Mouse (Mus musculus): ENCODE measurements around the gene Zfp277.

Zfp277 gene

GRCm38 (mm10) chr12:40445648-40446449, at the start of gene Zfp277, which contains the start of gene Dock4:
Gene Zfp277 (minus strand): TSS chr12:40445902.
Gene Dock4 (plus strand): TSS chr12:40445952.
- DNase-seq (ENCODE audit: low read depth, low spot score), result peak; percentile 99

GRCm38 (mm10) chr12:40486047-40486837, 40.5 kb upstream of the Zfp277 start:
- no peak for DNase-seq (ENCODE audit: low read depth, low spot score)

GRCm38 (mm10) chr12:40485210-40485609, 39.5 kb upstream of the Zfp277 start:
- no peak for DNase-seq (ENCODE audit: low read depth, low spot score)

DNA sequence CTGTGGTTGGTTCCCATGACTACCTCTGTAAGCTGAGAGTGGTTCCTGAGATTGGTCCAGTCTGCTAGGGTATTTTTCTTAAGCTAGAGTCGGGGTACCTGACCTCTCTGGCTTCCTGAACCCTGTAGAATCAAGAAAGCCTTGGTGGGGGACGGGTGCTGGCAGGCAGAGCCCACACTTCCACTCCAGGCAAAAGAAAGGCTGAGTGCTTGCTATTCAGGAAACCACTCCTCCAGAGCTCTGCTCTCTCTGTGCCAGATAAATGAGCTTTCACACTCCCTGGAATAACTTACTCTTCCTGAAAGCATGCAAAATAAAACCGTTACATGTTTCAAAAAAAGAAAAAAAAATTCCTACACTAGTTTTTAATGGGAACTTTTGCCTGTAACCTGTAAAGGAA, 38.5 kb upstream of the Zfp277 start:
- DNase-seq (ENCODE audit: low read depth, low spot score), result no peak

DNA sequence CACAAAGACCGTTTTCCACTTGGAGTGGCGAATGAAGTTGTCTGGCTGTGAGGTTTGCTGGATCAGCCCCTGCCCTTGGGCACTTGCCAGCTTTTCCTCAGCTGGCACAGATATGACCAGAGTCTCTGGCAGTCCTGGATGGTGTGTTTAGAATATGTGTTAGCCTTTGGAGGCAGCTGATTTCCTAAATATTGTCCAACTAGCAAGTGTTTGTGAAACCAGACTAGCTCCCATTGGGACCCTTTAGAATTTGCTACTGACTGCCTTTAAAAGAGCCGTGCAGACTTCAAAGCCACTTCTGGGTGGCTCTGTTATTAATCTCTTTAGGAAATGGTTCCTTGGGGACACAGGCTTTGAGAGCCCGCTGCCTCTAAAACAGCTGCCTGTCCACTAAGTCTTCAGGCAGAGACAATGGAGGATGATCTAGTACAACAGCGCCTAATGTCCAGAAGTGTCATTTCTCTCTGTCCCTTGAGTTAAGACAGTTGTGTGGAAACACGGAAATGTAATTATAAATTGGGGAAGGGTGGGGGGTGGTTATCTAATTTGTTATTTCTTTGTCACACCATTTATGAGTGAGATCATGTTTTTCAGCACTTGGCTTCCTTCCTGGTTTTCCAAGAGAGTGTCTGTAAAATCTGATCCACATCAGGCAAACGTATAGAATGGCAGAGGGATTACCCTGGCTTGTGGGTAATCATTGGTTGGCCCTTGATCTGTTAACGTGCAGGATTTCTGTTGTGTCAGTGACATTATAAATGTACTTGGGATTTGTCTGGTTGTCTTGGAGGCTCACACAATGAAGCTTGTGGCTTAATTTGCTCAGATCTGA, 32.1 kb upstream of the Zfp277 start:
- no peak for DNase-seq (ENCODE audit: low read depth, low spot score)

GRCm38 (mm10) chr12:40473709-40474108, 28.0 kb upstream of the Zfp277 start:
- DNase-seq (ENCODE audit: low read depth, low spot score), result no peak

DNA sequence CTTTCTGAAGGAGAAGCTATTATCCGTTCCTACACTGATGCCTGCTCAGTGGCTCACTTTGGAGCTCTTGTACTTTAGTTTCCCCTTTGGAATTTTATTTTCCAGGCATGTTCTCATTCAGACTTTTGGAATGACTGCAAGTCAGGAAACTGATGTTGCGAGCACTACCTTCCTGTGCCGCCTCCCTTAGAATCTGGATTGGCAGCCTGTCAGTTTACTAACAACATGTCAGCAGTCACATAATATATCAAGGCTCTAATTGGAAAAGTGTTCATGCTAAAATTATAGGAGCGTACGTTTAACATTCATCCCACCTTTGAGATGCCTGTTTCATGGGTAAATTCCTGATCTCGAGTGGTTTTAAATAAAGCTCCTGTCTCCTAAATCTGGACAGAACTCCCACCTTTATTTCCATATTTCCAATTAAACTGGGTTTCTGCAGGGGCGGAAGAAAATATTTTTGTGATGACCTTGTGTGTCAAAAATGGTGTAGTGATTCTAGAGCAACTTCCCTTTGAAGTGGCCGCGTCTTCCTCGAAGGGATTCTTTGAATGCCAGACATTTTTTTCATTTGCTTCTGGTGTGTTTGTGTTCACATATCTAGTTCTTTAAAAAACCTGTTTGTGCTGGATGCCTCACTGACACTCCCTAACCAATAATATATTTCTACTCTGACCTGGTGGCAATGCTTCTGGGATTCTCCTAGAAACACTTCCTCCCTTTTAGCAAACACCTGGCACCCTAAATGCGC, 26.1 kb upstream of the Zfp277 start:
- no peak for DNase-seq (ENCODE audit: low read depth, low spot score)

- no peak for DNase-seq (ENCODE audit: low read depth, low spot score)
These were observed 23.3 kb upstream of the Zfp277 start for GRCm38 (mm10) chr12:40469009-40469408.

DNA sequence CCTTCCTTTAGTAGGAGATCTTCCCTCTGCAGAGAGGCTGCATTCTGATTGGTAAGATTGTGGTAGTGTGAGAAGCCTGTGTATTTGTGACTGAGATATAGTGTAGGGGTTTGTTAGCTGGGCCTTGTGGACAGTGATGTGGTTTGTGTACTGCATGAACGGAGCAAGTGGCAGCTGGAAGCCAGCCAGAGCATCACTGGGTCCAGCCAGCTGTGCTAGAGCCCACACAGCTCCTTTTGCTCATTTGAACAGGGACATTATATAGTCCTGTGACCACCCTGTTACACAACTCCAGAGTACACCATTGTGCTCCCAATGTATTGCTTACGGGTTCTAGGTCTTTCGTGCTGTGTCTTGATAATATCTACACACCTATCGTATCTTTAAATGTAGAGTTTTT, 22.5 kb upstream of the Zfp277 start:
- DNase-seq (ENCODE audit: low read depth, low spot score), result no peak

DNA sequence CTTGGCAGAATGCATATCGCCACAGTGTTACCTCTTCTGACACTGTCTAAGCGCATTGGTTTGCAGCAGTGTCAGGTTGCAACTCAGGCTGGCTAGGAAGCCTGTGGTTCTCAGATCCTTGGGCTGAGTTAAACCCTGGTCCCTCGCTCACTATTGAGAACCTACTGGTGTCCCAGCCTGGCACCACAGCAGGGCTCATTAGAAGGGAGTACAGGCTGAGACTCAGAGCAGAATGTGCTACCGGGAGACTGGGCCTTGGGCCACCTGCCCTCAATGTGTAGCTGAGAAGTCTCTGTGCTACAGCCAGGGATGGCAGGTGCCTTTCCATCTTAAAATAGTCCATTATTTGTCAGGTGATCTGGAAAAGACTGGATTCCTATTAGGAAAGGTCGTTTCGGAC, 18.6 kb upstream of the Zfp277 start:
- no peak for DNase-seq (ENCODE audit: low read depth, low spot score)

DNA sequence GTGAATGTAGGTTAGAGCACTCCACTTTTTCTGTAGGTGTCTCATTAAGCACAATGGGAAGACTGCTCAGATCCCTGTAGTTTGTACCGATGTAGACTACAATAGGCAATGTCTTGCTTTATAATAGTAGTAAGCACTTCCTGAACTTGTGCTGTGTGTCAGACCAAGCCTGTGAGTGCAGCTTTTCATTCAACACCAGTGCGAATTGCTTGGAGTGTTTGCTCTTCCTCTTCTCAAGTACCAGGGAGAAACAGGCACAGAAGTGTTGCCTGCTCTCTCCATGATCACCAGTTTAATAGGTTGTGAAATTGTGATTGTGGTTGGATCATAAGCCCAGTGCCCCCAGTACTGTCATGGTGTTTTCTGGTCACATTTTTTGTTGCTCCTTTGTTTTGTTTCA, 18.1 kb upstream of the Zfp277 start:
- no peak for DNase-seq (ENCODE audit: low read depth, low spot score)

GRCm38 (mm10) chr12:40462693-40463235, 17.1 kb upstream of the Zfp277 start:
- no peak for DNase-seq (ENCODE audit: low read depth, low spot score)

GRCm38 (mm10) chr12:40459673-40460265, 14.1 kb upstream of the Zfp277 start:
- no peak for DNase-seq (ENCODE audit: low read depth, low spot score)

GRCm38 (mm10) chr12:40458977-40459376, 13.3 kb upstream of the Zfp277 start:
- DNase-seq (ENCODE audit: low read depth, low spot score), result no peak

DNA sequence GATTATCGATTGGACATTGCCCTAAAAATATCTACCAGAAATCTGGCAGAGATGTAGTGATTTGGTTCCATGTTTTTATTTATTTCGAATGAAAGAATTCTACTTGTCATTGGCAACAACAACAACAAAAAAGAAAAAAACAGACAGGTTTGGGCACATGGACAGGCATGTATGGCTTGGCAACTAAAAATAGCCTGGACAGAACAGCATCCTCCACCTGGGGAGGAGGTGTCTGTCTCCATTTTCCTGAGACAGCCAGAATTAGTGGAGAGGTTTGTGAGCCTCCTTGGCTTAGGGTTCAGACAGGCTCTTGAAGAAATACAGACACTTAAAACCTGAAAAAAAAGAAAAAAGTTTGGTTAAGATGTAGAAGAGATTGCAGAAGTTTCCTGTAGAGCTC, 10.8 kb upstream of the Zfp277 start:
- DNase-seq (ENCODE audit: low read depth, low spot score), result no peak

- no peak for DNase-seq (ENCODE audit: low read depth, low spot score)
These were observed 3.6 kb upstream of the Zfp277 start for GRCm38 (mm10) chr12:40449119-40449795.

DNA sequence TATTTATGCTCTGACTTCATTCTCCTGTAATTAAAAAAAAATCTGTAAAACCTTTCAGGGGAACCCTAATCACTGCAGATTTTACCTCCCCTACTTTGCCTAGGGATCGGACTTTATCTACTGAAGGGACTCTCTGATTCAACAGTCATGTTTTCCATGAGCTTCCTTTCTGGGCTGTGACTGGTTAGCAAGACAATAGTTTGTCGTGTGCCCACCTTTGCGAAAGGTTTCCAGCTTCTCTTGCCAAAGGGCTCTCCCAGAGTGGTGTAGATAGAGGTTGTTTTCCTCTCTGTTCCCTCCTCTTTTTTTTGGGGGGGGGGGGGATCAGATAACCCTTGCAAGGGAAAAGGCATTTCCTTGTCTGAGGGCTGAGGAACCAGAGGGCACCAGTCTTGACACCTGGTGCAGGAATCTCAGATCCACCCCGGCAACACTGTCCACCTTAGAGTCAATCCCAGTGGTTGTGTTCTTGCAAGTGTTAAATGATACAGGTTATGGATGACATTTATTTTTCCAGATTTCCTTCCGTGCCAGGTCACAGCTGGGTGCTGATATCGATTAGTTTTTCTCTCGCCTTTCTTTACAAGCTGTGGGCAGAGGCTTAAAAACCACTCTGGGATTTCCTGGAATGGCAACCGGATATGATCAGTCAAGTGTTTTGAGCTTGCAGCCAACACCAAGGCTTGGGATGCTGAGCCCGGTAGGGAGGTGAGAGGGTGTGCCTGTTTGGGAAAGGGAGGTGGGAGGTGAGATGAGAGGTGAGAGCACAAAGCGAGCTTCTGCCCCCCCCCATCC, 2.1 kb upstream of the Zfp277 start:
- no peak for DNase-seq (ENCODE audit: low read depth, low spot score)

- peak; percentile 51 for DNase-seq (ENCODE audit: low read depth, low spot score)
These were observed 1.0 kb upstream of the Zfp277 start for GRCm38 (mm10) chr12:40446450-40447381.

Data from A20 (cell line).